Mouse (Mus musculus) kidney, embryonic 15.5 days (tissue): ENCODE measurements around the gene Sfxn5. TPM values are rescaled to one million over a fixed set of nuclear protein-coding genes. Genes with fewer than 3 reads are reported as not detected.
A peak's percentile ranks its signal among the peaks of the same experiment; 100 is the strongest.

ENCODE experiments used
- ATAC-seq: fragments of 200-750 bp; cut with Nextera tagmentation; replicated peaks from 2 replicates; pipeline ENCODE4 v1.8.0; 2017; ENCODE audit warnings: moderate TSS enrichment; ENCODE audit not compliant: low FRiP score
- H3K27ac ChIP-seq: fragments of 300-500 bp; sonication (generic); 2 replicates; pipeline ENCODE4 v1.5.1; 2015; ENCODE audit warnings: mild to moderate bottlenecking, inconsistent platforms
- H3K27me3 ChIP-seq: fragments of 300-500 bp; sonication (generic); 2 replicates; pipeline ENCODE4 v1.6.1; 2015; ENCODE audit warnings: inconsistent platforms
- H3K36me3 ChIP-seq: fragments of 300-500 bp; sonication (generic); 2 replicates; pipeline ENCODE4 v1.6.1; 2015; ENCODE audit warnings: inconsistent platforms
- H3K4me1 ChIP-seq: fragments of 300-500 bp; sonication (generic); 2 replicates; pipeline ENCODE4 v1.6.1; 2015; ENCODE audit warnings: inconsistent platforms
- H3K4me2 ChIP-seq: fragments of 300-500 bp; sonication (generic); 2 replicates; pipeline ENCODE4 v1.6.1; 2015; ENCODE audit warnings: moderate library complexity, mild to moderate bottlenecking, inconsistent platforms
- H3K4me3 ChIP-seq: fragments of 300-500 bp; sonication (generic); replicated peaks from 2 replicates; pipeline ENCODE4 v1.5.1; 2015; ENCODE audit warnings: mild to moderate bottlenecking, inconsistent platforms
- H3K9ac ChIP-seq: fragments of 300-500 bp; sonication (generic); 2 replicates; pipeline ENCODE4 v1.6.1; 2015; ENCODE audit warnings: mild to moderate bottlenecking, inconsistent platforms
- H3K9me3 ChIP-seq: fragments of 300-500 bp; sonication (generic); replicated peaks from 2 replicates; pipeline ENCODE4 v1.6.1; 2016; ENCODE audit warnings: inconsistent platforms
- WGBS: fragments of 180-500 bp; shearing (Covaris S2); methylation state at CpG from one replicate; pipeline ENCODE4 v1.1.7; 2015; ENCODE audit warnings: mixed read lengths; 5-methylcytosine and 5-hydroxymethylcytosine counted together
- polyA plus RNA-seq: library from polyadenylated mRNA; unstranded; fragments of >200 nt; fragmentation: Nextera tagmentation; extraction: Ambion mirVana; gene quantifications from 2 replicates; pipeline ENCODE4 v1.2.1, GENCODE M21; 2015

The Sfxn5 gene
- polyA plus RNA-seq, 1 experiment from 2014 or later = 12.9 TPM

- ATAC-seq = no peak
- no peak overlapping the region for H3K9ac ChIP-seq
- 28% methylated on average over 6 of the region's 6 CpGs for WGBS
- peaks cover 22% of the 10 kb centered on the region for H3K4me1 ChIP-seq
- no peak overlapping the region; the same call in 1 of the 2 replicates for H3K4me3 ChIP-seq
- no peak overlapping the region for H3K27ac ChIP-seq
- H3K27me3 ChIP-seq = peaks cover 13% of the 10 kb centered on the region; the same call in 1 of the 2 replicates
- H3K36me3 ChIP-seq = no peaks in the 10 kb centered on the region
- no peaks in the 10 kb centered on the region for H3K9me3 ChIP-seq
- peak overlapping the region; percentile 97; the same call in 1 of the 2 replicates for H3K4me2 ChIP-seq
Observed at GRCm38 (mm10) chr6:85331221-85331735, 1.9 kb downstream of the Sfxn5 start.

- ATAC-seq = no peak
- Histone ChIP-seq H3K27me3 (peaks cover 13% of the 10 kb centered on the region; the same call in 1 of the 2 replicates), H3K9ac (no peak overlapping the region), H3K4me3 (no peak overlapping the region), H3K9me3 (no peaks in the 10 kb centered on the region), H3K4me2 (no peak overlapping the region), H3K27ac (no peak overlapping the region), H3K36me3 (no peaks in the 10 kb centered on the region), H3K4me1 (peaks cover 31% of the 10 kb centered on the region)
- WGBS = 89% methylated on average over 4 of the region's 4 CpGs
Observed at GRCm38 (mm10) chr6:85329666-85330185, 3.5 kb downstream of the Sfxn5 start.

- Histone ChIP-seq H3K9ac (no peak overlapping the region), H3K27ac (no peak overlapping the region), H3K4me3 (no peak overlapping the region), H3K9me3 (no peaks in the 10 kb centered on the region), H3K36me3 (no peaks in the 10 kb centered on the region), H3K4me2 (no peak overlapping the region), H3K27me3 (peaks cover 11% of the 10 kb centered on the region; the same call in 1 of the 2 replicates), H3K4me1 (peaks cover 13% of the 10 kb centered on the region)
- WGBS = 85% methylated on average over 4 of the region's 4 CpGs
- no peak for ATAC-seq
Observed at GRCm38 (mm10) chr6:85326564-85326963, 6.7 kb downstream of the Sfxn5 start.

- no peak overlapping the region for H3K4me3 ChIP-seq
- no peak overlapping the region for H3K9ac ChIP-seq
- no peaks in the 10 kb centered on the region for H3K36me3 ChIP-seq
- no peak for ATAC-seq
- no peak overlapping the region for H3K27ac ChIP-seq
- WGBS = 31% methylated on average over 2 of the region's 2 CpGs
- H3K9me3 ChIP-seq = no peaks in the 10 kb centered on the region
- no peak overlapping the region for H3K4me2 ChIP-seq
- peaks cover 9% of the 10 kb centered on the region; the same call in 1 of the 2 replicates for H3K4me1 ChIP-seq
- H3K27me3 ChIP-seq = no peaks in the 10 kb centered on the region
Observed at GRCm38 (mm10) chr6:85325109-85325508, 8.1 kb downstream of the Sfxn5 start.

- no peak overlapping the region for H3K4me3 ChIP-seq
- peaks cover 6% of the 10 kb centered on the region; the same call in 1 of the 2 replicates for H3K4me1 ChIP-seq
- no peak overlapping the region for H3K9ac ChIP-seq
- WGBS = 74% methylated on average over 6 of the region's 6 CpGs
- peaks cover 13% of the 10 kb centered on the region; the same call in 1 of the 2 replicates for H3K36me3 ChIP-seq
- no peak for ATAC-seq
- H3K9me3 ChIP-seq = no peaks in the 10 kb centered on the region
- H3K4me2 ChIP-seq = no peak overlapping the region
- H3K27me3 ChIP-seq = no peaks in the 10 kb centered on the region
- H3K27ac ChIP-seq = no peak overlapping the region
Observed at GRCm38 (mm10) chr6:85320445-85320866, 12.8 kb downstream of the Sfxn5 start.

- ATAC-seq = no peak
- Histone ChIP-seq H3K4me1 (no peaks in the 10 kb centered on the region; the same call in 1 of the 2 replicates), H3K36me3 (peaks cover 13% of the 10 kb centered on the region; the same call in 1 of the 2 replicates), H3K9ac (no peak overlapping the region), H3K9me3 (no peaks in the 10 kb centered on the region), H3K27ac (no peak overlapping the region), H3K27me3 (no peaks in the 10 kb centered on the region), H3K4me3 (no peak overlapping the region), H3K4me2 (no peak overlapping the region)
- WGBS = 88% methylated on average over 2 of the region's 2 CpGs
Observed at GRCm38 (mm10) chr6:85316211-85316610, 17.0 kb downstream of the Sfxn5 start.

GRCm38 (mm10) chr6:85314064-85314798, 19.0 kb downstream of the Sfxn5 start:
- H3K36me3 ChIP-seq = peaks cover 7% of the 10 kb centered on the region; the same call in 1 of the 2 replicates
- H3K4me1 ChIP-seq = no peaks in the 10 kb centered on the region; the same call in 1 of the 2 replicates
- H3K4me2 ChIP-seq = no peak overlapping the region
- no peak for ATAC-seq
- no peak overlapping the region for H3K4me3 ChIP-seq
- 33% methylated on average over 9 of the region's 9 CpGs for WGBS
- H3K9ac ChIP-seq = no peak overlapping the region
- H3K27ac ChIP-seq = no peak overlapping the region
- H3K9me3 ChIP-seq = no peaks in the 10 kb centered on the region
- H3K27me3 ChIP-seq = no peaks in the 10 kb centered on the region

- no peaks in the 10 kb centered on the region for H3K9me3 ChIP-seq
- H3K9ac ChIP-seq = no peak overlapping the region
- no peak for ATAC-seq
- 79% methylated on average over 4 of the region's 4 CpGs for WGBS
- no peaks in the 10 kb centered on the region for H3K27me3 ChIP-seq
- H3K27ac ChIP-seq = no peak overlapping the region
- H3K36me3 ChIP-seq = no peaks in the 10 kb centered on the region
- peaks cover 4% of the 10 kb centered on the region for H3K4me1 ChIP-seq
- H3K4me3 ChIP-seq = no peak overlapping the region
- no peak overlapping the region for H3K4me2 ChIP-seq
Observed at GRCm38 (mm10) chr6:85307894-85308293, 25.3 kb downstream of the Sfxn5 start.

- no peak for ATAC-seq
- no peak overlapping the region for H3K27ac ChIP-seq
- H3K4me2 ChIP-seq = no peak overlapping the region
- H3K9ac ChIP-seq = no peak overlapping the region
- H3K27me3 ChIP-seq = no peaks in the 10 kb centered on the region
- no peaks in the 10 kb centered on the region for H3K9me3 ChIP-seq
- 85% methylated on average over 3 of the region's 3 CpGs for WGBS
- no peak overlapping the region for H3K4me3 ChIP-seq
- H3K4me1 ChIP-seq = peaks cover 12% of the 10 kb centered on the region
- H3K36me3 ChIP-seq = no peaks in the 10 kb centered on the region
Observed at GRCm38 (mm10) chr6:85306375-85306774, 26.8 kb downstream of the Sfxn5 start.

GRCm38 (mm10) chr6:85305826-85306225, 27.4 kb downstream of the Sfxn5 start:
- H3K36me3 ChIP-seq = no peaks in the 10 kb centered on the region
- H3K9me3 ChIP-seq = no peaks in the 10 kb centered on the region
- no peak overlapping the region for H3K9ac ChIP-seq
- ATAC-seq = no peak
- H3K4me3 ChIP-seq = no peak overlapping the region
- no peak overlapping the region for H3K27ac ChIP-seq
- no peaks in the 10 kb centered on the region for H3K27me3 ChIP-seq
- H3K4me1 ChIP-seq = peaks cover 12% of the 10 kb centered on the region
- no peak overlapping the region for H3K4me2 ChIP-seq

GRCm38 (mm10) chr6:85304966-85305365, 28.3 kb downstream of the Sfxn5 start:
- H3K9ac ChIP-seq = no peak overlapping the region
- no peak overlapping the region for H3K27ac ChIP-seq
- no peaks in the 10 kb centered on the region for H3K9me3 ChIP-seq
- H3K4me2 ChIP-seq = no peak overlapping the region
- H3K4me3 ChIP-seq = no peak overlapping the region
- peaks cover 12% of the 10 kb centered on the region for H3K4me1 ChIP-seq
- H3K27me3 ChIP-seq = no peaks in the 10 kb centered on the region
- no peak for ATAC-seq
- no peaks in the 10 kb centered on the region for H3K36me3 ChIP-seq
- 88% methylated on average over 5 of the region's 5 CpGs for whole genome bisulfite sequencing

GRCm38 (mm10) chr6:85302326-85303055, 30.7 kb downstream of the Sfxn5 start:
- Histone ChIP-seq H3K4me2 (no peak overlapping the region), H3K4me1 (peaks cover 12% of the 10 kb centered on the region), H3K27me3 (no peaks in the 10 kb centered on the region), H3K27ac (peak overlapping the region; percentile 51), H3K4me3 (no peak overlapping the region), H3K9ac (no peak overlapping the region), H3K9me3 (no peaks in the 10 kb centered on the region), H3K36me3 (no peaks in the 10 kb centered on the region)
- 60% methylated on average over 3 of the region's 3 CpGs for WGBS
- no peak for ATAC-seq
